Mouse (Mus musculus) testis, adult 10 weeks (tissue): Measurements from ENCODE around the gene Gorab. TPM values are rescaled to one million over a fixed set of nuclear protein-coding genes. Genes with fewer than 3 reads are reported as not detected.

Experiments
- polyA plus RNA-seq: library from polyadenylated mRNA; stranded (reverse); fragments of 350-450 nt; fragmentation: Illumina TruSeq; extraction: RNeasy Lipid Tissue Mini Kit (QIAGEN cat#74804); gene quantifications from one replicate; pipeline ENCODE4 v1.2.3, GENCODE M21; 2014; ENCODE audit warnings: low read depth, low replicate concordance

The Gorab gene
- polyA plus RNA-seq = 9.8 TPM

GRCm38 (mm10) chr1:163403498-163404126, at the start of gene Gorab:
Gorab (minus strand) TSS chr1:163403669.

Other genes with a start within 250 kb of the Gorab start
- gene Prrx1, start 90.0 kb downstream of the Gorab start, polyA plus RNA-seq = 2.7 TPM